Mouse (Mus musculus): ENCODE results near the gene Ghrhr.

DNA sequence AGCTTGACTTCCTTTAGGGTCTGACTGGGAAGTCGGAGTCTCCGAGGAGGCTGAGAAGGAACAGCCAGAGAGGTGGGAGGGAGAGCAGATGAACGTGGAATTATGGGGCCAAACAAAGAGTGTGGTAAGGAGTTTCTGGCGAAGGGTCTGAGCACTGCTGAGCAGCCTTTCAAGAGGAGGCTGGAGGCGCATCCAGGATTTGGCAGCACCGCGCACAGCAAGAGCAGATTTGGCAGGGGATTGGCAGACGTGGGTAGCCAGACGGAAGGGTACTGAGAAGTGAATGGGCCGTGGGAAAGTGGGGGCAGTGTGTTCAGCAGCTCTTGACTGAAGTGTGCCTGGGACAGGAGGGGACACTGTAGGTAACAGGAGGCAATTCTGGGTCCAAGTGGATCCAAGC is 18.8 kb downstream of the Ghrhr start:
- TF ChIP-seq CTCF (IDR thresholded peaks at IDR 0.05) (no peak), EP300 (IDR thresholded peaks at IDR 0.05) (no peak)
